Mouse (Mus musculus) urinary bladder, postnatal 14 days (tissue): ENCODE data around the gene Rnf31.

Source experiments
- DNase-seq: peaks from one replicate; pipeline ENCODE4 v3.0.0; 2021; ENCODE audit warnings: low spot score

Rnf31 gene

DNA sequence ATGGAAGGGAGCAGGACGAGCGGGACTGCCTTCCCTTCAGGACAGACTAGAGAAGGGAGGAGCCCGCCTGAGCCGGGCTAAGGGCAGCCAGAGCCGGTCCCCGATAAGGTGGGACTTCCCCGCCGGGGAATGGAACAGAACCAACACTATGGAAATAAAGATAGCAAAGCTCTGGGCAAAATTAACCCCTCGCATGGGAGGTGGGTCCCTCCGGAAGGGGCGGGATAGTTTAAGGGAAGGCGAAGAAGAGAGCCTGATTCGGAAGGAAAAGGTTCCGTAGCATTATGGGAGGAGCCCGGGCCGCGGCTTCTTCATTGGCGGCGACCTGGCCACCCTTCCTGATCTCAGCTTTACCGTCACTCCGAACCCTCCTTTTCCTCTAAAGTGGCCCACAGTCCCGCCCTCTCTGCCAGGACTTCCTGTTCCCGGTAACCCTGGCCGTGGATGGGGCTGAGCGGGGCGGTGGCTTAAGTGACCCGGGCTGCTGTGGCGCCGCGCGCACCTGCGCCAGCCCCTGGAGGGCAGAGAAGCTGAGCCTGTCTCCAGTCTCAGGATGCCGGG is at the start of gene Rnf31:
Gene Rnf31 (plus strand): TSS at position 378 of the 561 bp plus-strand sequence.
- DNase-seq, result peak; percentile 96

DNA sequence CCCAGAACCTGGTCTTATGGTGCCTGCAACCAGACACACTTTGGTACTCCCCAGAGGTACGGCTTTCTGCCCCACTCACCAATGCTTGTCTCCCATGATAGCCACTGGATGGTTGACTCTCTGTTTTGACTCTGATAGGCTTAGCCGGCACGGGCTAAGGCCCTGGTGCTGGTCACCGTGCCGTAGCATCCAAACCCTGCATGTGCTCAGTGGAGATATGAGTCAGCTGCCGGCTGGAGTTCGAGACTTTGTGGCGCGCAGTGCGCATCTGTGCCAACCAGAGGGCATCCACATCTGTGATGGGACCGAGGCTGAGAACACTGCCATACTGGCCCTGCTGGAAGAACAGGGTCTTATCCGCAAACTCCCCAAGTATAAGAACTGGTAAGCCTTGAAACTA is 49.2 kb upstream of the Rnf31 start:
- no peak for DNase-seq

DNA sequence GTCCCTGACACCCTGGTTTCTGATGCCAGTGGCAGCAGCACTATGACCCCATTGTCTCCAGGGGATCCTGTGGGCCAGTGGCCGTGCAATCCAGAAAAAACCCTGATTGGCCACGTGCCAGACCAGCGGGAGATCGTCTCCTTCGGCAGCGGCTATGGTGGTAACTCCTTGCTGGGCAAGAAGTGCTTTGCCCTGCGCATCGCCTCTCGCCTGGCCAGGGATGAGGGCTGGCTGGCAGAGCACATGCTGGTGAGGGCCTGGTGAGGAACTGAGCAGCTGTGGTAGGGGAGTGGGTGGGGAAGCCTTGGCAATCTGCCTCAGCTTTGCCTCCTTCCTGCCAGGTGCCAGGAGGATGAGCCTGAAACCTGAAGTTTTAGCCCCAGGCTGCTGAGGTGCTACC is 47.2 kb upstream of the Rnf31 start:
- DNase-seq, result peak; percentile 32

DNA sequence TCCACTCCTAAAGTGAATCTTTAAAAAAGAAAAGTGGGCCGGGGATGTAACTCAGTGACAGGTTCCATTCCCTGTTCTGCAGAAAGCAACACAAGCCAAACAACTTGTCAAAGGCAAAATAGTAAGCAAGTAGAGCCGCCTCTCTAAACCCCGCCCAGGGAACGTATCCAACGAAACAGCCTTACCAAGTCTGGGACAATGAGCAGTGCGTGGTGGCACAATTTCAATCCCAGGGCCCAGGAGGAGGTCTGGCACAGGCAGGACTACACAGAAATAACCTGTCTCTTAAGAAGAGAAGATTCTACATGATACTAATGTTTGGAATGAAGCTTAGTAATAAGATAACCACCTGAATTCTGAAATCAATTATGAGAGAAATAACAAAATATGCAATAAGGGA is 41.3 kb upstream of the Rnf31 start:
- DNase-seq, result no peak

DNA sequence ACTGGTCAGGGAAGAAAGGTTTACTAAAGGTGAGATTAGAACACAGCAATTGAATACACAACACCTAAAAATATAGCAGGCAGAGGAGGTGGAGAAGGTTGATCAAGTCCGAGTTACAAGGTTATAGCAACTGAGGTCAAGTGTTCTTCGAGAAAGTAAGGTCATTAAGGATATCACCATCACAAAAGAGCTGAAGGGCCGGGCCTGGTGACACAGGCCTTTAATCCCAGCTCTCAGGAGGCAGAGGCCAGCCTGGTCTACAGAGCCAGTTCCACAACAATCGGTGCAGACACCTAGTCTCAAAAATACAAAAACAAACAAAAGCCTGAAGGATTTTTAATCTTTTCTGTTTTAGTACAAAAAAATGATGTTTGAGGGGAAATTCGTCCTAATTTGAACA is 40.2 kb upstream of the Rnf31 start:
- DNase-seq, result no peak

DNA sequence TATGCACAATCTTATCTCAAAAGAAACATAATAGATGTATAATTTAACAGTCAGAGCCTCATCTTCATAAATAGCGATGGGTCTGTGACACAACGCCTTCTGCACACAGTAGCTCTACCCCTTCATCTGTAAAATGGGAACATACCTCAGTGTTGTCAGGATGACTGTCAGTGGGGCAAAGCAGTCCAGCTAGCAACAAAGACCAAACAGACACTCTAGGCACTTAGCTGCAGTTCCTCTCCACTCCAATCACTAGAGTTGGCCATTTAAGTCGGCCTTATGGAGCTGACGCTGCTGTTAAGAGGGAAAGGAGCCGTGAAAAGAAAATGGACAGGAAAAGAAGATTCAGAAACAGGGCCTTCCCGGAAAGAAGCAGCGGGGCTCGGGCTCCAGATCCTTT is 39.7 kb upstream of the Rnf31 start:
- DNase-seq, result no peak

DNA sequence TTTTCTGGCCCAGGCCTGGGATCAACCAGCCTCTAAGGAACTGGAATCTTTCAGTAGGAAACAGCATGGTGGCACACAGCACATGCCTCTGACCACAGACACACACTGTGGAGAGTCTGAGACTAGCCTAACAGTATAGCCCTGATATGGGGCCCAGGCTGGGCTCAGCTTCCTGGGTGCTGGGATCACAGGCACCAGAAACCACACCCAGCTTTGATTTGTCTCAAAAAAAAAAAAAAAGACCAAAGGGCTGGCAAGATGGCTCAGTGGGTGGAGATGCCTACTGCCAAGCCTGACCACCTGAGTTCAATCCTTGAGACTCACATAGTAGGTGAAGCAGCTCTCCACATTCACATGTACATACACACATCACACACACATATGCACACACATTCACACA is 36.9 kb upstream of the Rnf31 start:
- no peak for DNase-seq

DNA sequence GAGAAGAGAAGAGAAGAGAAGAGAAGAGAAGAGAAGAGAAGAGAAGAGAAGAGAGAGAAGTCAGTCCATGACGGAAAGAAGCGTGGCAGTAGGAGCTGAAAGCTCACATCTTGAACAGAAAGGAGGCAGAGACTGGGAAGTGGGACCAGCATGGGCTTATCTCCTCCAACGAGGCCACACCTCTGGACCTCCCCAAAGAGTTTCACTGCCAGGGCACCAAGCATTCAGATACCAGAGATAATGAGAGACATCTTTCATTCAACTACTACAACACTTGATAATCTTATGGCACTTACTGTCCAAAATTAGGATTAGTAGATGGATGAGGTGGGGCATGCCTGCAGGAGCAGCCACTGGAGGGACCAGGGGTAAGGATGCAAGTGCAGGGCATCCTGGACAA is 35.7 kb upstream of the Rnf31 start:
- DNase-seq, result no peak

DNA sequence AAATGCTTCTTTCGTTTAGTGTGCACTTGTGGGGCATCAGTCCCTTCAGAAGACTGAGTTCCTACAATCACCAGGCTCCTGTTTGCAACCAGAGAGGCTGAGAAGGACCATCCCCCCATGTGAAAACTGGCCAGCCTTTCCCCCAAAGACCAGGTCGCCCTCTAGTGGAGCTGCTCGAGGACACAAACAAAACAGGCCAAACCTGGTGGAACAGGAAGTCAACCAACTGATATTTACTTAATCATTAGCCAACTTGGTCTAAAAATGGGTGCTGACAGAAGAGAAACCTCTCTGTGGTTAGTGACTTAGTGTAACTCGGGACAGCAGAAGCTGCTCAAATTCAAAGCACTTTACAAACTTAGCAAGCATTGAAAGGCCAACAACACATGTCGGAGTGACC is 34.5 kb upstream of the Rnf31 start:
- peak; percentile 92 for DNase-seq

DNA sequence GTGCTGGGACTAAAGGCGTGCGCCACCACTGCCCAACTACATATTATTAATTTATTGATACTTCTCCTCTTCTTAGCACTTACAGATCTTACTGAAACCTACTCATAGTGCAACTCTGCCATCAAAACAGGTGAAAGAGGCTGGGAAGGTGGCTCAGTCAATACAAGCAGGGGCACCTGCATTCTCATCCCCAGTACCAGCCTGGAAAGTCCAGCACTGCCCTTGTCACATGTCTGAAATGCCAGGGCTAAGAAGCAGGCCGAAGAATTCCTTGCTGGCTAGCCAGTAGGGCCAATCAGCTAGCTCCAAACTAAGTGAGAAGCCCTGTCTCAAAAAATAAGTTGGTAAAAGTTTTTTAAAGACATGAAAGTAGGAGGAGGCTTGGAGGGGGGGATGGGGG is 33.9 kb upstream of the Rnf31 start:
- no peak for DNase-seq

DNA sequence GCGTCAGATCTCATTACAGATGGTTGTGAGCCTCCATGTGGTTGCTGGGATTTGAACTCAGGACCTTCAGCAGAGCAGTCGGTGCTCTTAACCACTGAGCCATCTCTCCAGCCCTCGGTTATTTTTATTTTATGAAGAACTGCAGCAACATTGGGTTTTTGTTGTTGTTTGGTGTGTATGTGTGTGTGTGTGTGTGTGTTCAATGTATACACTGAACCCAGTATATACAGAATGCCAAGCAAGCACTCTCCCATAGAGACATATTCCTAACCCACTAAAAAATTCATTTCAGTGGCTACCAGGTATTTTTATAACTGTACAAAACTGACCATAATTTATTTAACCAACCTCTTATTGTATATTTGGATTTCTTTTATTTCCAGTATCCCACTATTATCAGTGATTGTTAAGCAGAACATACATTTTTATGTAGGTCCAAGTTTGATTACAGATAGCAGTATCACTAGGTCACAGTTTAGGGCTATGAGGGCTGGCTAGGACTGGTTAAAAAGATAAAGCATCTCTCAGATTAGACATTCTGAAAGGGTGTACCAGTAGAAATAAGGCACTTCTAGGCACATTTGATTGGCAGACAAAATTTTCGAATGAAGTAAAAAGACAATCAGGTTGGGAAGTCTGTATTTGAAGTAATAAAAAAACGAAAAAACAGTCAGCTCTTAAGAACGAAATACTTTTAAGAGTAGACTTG is 32.6 kb upstream of the Rnf31 start:
- DNase-seq, result no peak

DNA sequence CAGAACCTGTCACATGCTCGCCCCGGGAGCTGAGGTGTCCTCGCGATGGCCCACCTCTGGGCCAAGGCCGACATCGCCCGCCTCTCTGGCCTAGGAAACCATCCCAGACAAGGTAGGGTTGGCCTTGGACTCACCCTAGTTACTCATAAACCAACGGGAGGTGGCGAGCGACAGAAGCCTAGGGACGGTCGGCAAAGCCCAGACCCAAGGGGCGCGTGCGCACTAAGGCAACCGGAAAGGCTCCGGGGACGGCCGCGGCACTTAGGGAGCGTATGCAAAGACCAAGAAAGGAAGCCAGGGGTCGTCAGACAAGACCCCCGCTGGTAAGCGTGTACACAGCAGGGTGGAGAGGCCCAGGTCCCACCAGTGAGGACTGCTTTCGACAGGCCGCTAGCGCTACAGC is 31.7 kb upstream of the Rnf31 start, which contains the start of gene Dcaf11:
Gene Dcaf11 (plus strand): TSS at position 208 of the 403 bp plus-strand sequence.
- DNase-seq, result peak; percentile 92

DNA sequence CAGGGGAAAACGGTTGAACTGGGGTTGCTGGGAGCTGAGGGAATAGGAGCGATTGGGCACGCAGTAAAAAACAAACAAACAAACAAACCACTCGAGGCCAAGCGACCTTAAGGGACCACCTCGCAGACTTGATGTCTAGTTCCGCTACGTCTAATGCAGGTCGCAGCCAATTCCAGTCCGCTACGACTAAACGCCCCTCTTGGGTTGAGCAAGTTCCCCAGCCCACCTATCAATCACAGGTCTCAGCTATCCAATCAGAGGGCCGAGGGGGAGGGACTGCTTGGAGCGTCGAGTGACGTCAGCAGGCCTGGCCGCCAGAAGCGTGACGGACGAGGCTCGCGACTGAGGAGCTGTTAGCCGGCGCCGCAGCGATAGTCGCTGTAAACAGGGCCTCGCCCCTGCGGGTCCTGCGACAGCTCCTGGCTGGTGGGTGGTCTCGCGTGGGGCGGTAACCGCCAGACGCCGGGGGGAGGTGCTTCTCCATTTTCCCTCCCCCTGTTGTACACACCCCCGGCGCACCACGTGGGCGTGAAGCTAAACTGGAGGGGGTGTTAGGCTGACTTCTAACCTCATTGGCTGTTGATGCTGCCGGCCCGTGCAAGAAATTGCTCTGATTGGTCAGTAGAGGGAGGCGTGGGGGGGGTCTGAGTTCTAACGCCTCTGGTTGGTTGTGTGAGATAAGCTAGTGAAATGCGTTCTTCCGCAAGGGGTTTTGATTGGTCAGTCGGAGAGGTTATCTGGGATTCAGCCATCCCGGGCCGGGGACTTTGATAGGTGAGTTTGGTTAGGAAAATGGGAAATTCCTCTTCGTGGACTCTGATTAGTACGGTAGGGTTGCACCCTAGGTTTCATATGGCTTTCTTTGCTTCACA is 31.1 kb upstream of the Rnf31 start, which contains the start of gene A730061H03Rik:
Gene A730061H03Rik (minus strand): TSS at position 205 of the 872 bp plus-strand sequence.
- DNase-seq, result peak; percentile 98

DNA sequence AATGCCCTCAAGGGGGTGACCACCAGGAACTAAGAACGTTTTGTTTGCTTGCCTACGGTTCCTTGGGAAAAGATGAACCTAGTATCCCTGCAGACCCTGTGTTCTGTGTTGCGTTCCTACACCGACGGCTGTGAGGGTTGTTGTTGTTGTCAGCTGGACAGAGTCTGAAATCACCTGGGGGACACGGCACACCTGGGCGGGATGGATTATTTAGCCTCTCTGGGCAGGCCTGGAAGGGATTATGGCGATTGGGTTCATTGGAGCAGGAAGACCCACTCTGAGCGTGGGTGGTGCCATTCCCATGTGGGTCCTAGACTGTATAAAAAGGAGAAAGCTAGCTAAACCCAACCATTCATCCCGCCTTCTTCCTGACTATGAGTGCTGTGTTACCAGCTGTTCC is 29.6 kb upstream of the Rnf31 start:
- no peak for DNase-seq

DNA sequence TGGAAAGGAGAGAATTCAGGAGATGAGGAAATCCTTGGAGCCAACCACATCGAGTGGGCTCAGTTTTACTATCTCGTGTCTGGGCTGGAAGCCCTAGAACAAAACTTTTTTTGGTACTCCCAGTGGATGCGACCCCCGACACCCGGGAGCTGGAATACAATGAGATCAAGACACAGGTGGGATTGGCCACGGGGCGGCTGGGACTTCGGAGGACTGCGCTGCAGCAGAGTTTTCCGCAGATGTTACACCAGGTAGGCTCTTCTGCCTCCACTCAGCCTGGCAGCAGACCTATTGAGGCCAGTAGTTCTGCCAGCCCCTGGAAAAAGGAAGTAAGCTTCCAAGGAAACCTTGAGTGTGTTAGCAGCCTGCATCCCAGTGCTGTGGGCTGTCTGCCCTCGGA is 28.3 kb upstream of the Rnf31 start:
- DNase-seq, result no peak

DNA sequence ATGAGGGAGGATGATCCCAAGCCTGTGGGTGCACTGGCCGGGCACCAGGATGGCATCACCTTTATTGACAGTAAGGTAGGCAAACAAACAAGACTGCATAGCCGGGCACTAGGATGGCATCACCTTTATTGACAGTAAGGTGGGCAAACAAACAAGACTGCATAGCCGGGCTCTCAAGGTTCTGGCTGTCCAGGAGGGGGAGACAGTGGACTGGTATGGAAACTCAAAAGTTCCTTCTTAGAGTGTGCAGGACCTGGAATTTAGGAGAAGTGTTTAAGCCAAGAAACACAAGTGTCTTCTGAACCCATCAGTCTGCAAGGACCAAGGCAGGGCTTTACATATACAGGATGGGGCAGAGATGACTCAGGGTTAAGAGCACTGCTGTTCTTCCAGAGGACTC is 25.8 kb upstream of the Rnf31 start:
- DNase-seq, result no peak

DNA sequence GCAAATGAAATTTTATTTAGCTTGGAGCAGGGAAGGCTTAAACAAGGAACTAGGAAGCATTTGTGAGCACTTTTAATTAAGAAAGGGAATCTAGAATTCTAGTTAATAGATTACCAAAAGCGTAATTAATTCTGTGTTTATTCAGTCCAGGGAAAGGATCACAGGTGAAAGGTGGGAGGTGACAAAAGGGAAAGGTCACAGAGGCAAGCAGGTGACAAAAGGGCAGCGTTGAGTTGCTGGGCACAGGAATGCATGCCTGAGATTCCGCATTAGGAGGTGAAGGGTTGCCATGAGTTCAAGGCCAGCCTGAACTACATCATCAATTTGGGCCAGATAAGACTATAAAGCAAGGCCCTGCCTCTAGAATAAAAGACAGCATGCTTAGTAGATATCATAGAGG is 24.0 kb upstream of the Rnf31 start:
- DNase-seq, result no peak

DNA sequence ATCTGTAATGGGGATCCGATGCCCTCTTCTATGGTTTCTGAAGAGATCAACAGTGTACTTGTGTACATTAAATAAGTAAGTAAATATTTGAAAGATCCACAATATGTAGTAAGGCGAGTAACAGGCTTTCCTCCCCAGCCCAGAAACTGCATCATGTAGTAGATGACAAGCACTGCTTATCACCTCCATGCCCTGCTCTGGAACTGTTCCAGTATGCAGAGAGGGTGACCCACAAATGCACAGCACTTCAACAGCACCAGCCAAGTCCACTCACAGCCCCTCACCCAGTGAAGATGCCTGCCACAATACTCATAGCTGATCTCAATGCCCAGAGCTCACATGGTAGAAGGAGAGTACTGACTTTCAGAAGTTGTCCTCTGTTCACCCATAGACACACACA is 20.9 kb upstream of the Rnf31 start:
- no peak for DNase-seq

DNA sequence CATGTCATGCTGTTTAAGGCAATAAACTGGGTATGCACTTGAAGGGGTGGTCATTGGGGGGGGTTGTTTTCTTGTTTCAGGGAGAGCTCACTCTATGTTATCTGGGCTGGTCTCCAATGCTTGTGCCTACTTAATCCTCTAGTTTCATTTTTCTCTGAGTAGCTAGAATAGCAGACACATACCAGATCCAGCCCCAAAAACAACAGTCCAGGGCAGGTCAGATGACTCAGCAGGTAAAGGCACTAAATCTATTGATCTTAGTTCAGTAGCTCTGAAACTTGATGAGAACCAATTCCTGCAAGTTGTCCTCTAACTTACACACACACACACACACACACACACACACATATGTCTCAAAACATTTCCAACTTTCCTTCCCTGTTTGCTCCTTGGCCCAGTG is 19.7 kb upstream of the Rnf31 start:
- no peak for DNase-seq

DNA sequence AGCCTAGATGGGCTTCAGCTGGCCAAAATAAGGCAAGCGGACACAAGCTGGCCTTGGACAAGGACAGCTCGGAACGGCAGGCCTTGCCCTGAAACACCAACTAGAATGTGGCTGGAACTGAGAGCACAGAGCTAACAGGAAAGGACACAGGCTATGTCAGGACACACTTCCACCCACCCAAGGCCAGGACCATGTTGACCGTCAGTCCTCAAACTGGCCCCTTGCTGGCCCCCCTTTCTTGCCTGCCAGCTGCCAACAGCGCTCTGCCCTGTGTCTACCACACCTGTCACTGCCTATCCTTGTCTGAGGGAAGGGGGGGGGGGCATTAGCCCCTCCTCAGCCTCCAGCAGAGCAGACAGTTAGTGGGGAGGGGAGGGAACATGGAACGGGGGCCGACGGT is 16.2 kb upstream of the Rnf31 start, which contains the start of gene Fitm1:
Gene Fitm1 (plus strand): TSS at position 316 of the 400 bp plus-strand sequence.
- DNase-seq, result no peak

DNA sequence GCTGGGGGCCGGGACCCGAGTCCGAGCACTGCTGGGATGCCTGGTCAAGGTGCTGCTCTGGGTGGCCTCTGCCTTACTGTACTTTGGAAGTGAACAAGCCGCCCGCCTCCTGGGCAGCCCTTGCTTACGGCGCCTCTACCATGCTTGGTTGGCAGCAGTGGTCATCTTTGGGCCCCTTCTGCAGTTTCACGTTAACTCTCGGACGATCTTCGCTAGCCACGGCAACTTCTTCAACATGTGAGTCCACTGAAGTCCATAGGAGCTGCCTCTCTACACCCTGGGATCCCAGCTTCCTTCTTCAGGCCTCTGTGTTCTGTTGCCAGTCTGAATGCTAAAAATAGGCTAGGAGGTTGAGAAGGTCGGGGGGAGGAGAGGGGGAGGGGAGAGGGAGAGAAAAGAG is 15.8 kb upstream of the Rnf31 start:
- no peak for DNase-seq

DNA sequence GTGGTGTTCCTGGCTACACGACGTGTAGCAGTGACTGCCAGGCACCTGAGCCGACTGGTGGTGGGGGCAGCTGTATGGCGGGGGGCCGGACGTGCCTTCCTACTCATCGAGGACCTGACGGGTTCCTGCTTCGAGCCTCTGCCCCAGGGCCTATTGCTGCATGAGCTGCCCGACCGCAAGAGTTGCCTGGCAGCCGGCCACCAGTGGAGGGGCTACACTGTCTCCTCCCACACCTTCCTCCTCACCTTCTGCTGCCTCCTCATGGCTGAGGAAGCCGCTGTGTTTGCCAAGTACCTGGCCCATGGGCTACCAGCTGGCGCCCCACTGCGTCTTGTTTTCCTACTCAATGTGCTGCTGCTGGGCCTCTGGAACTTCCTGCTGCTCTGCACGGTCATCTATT is 15.1 kb upstream of the Rnf31 start:
- DNase-seq, result no peak
